Mouse (Mus musculus) neural tube, embryonic 12.5 days (tissue): Measurements from ENCODE around the gene Bcl7c. TPM values are rescaled to one million over a fixed set of nuclear protein-coding genes. Genes with fewer than 3 reads are reported as not detected.

Experiments
- ATAC-seq: fragments of 200-750 bp; cut with Nextera tagmentation; 2 replicates; pipeline ENCODE4 v1.8.0; 2017; ENCODE audit warnings: low read depth, mild to moderate bottlenecking, moderate TSS enrichment, moderate library complexity; ENCODE audit not compliant: low FRiP score
- H3K27ac ChIP-seq: fragments of 300-500 bp; sonication (generic); 2 replicates; pipeline ENCODE4 v1.5.1; 2016
- H3K27me3 ChIP-seq: fragments of 300-500 bp; sonication (generic); replicated peaks from 2 replicates; pipeline ENCODE4 v1.6.1; 2016; ENCODE audit warnings: mild to moderate bottlenecking
- H3K36me3 ChIP-seq: fragments of 300-500 bp; sonication (generic); 2 replicates; pipeline ENCODE4 v1.6.1; 2016; ENCODE audit warnings: mild to moderate bottlenecking
- H3K4me1 ChIP-seq: fragments of 300-500 bp; sonication (generic); 2 replicates; pipeline ENCODE4 v1.6.1; 2016
- H3K4me2 ChIP-seq: fragments of 300-500 bp; sonication (generic); replicated peaks from 2 replicates; pipeline ENCODE4 v1.6.1; 2016; ENCODE audit warnings: mild to moderate bottlenecking
- H3K4me3 ChIP-seq: fragments of 300-500 bp; sonication (generic); 2 replicates; pipeline ENCODE4 v1.5.1; 2016
- H3K9ac ChIP-seq: fragments of 300-500 bp; sonication (generic); 2 replicates; pipeline ENCODE4 v1.6.1; 2016; ENCODE audit warnings: mild to moderate bottlenecking
- H3K9me3 ChIP-seq: fragments of 300-500 bp; sonication (generic); 2 replicates; pipeline ENCODE4 v1.6.1; 2016; ENCODE audit warnings: mild to moderate bottlenecking
- WGBS: fragments of 180-500 bp; shearing (Covaris S2); methylation state at CpG from one replicate; pipeline ENCODE4 v1.1.7; 2016; 5-methylcytosine and 5-hydroxymethylcytosine counted together
- microRNA counts: library from miRNA; unstranded; fragments of <30 nt; microRNA quantifications from one replicate; lab custom pipeline; 2017
- microRNA-seq: library from miRNA; unstranded; fragments of <30 nt; microRNA quantifications from one replicate; pipeline ENCODE4, GENCODE M21; 2017
- polyA plus RNA-seq: library from polyadenylated mRNA; unstranded; fragments of >200 nt; fragmentation: Nextera tagmentation; extraction: Ambion mirVana; gene quantifications from 2 replicates; pipeline ENCODE4 v1.2.1, GENCODE M21; 2016

Gene Bcl7c
- polyA plus RNA-seq, 1 experiment from 2014 or later, result 71.1 TPM

- no peaks in the 10 kb centered on the region for H3K27me3 ChIP-seq
- WGBS, result 37% methylated on average over 2 of the region's 2 CpGs
- no peak for ATAC-seq
- peaks cover 24% of the 10 kb centered on the region for H3K4me1 ChIP-seq
- H3K27ac ChIP-seq, result no peak overlapping the region
- H3K9ac ChIP-seq, result no peak overlapping the region
- H3K36me3 ChIP-seq, result no peaks in the 10 kb centered on the region
- H3K9me3 ChIP-seq, result no peaks in the 10 kb centered on the region
- H3K4me2 ChIP-seq, result no peak overlapping the region
- H3K4me3 ChIP-seq, result no peak overlapping the region
These were observed 90.8 kb downstream of the Bcl7c start for GRCm38 (mm10) chr7:127617962-127618361.

- no peak overlapping the region for H3K4me2 ChIP-seq
- no peak for ATAC-seq
- H3K4me1 ChIP-seq, result peaks cover 24% of the 10 kb centered on the region
- peaks cover 10% of the 10 kb centered on the region for H3K36me3 ChIP-seq
- no peaks in the 10 kb centered on the region for H3K27me3 ChIP-seq
- no peaks in the 10 kb centered on the region for H3K9me3 ChIP-seq
- WGBS, result 93% methylated on average over 1 of the region's 1 CpGs
- H3K9ac ChIP-seq, result no peak overlapping the region
- H3K4me3 ChIP-seq, result no peak overlapping the region
- no peak overlapping the region for H3K27ac ChIP-seq
These were observed 91.9 kb downstream of the Bcl7c start for GRCm38 (mm10) chr7:127616881-127617280.

- WGBS, result 65% methylated on average over 1 of the region's 1 CpGs
- no peaks in the 10 kb centered on the region for H3K9me3 ChIP-seq
- H3K4me2 ChIP-seq, result peak overlapping the region; percentile 81
- H3K27ac ChIP-seq, result no peak overlapping the region
- H3K36me3 ChIP-seq, result peaks cover 15% of the 10 kb centered on the region
- no peak overlapping the region for H3K4me3 ChIP-seq
- H3K9ac ChIP-seq, result 0 out of 2 replicates have a peak overlapping the region, but pooled peaks have one; percentile 29
- H3K27me3 ChIP-seq, result no peaks in the 10 kb centered on the region
- no peak for ATAC-seq
- peaks cover 24% of the 10 kb centered on the region for H3K4me1 ChIP-seq
These were observed 92.4 kb downstream of the Bcl7c start for GRCm38 (mm10) chr7:127616336-127616735.

- H3K4me2 ChIP-seq, result peak within 1 kb of the TSS; percentile 81
- peak; percentile 90 for ATAC-seq
- H3K9me3 ChIP-seq, result no peaks in the 10 kb centered on the region
- peak within 1 kb of the TSS; percentile 91 for H3K4me3 ChIP-seq
- H3K27ac ChIP-seq, result peak within 1 kb of the TSS; percentile 75
- no peaks in the 10 kb centered on the region for H3K27me3 ChIP-seq
- peak within 1 kb of the TSS; percentile 99 for H3K9ac ChIP-seq
- H3K36me3 ChIP-seq, result peaks cover 27% of the 10 kb centered on the region
- H3K4me1 ChIP-seq, result peaks cover 24% of the 10 kb centered on the region
- WGBS, result under 1% methylated on average over 50 of the region's 50 CpGs
These were observed 93.6 kb downstream of the Bcl7c start, which contains the start of gene Zfp629 for GRCm38 (mm10) chr7:127614891-127615843. Gene Zfp629, minus strand, starts transcription at chr7:127615797.

- H3K4me2 ChIP-seq, result peak overlapping the region; percentile 81
- H3K36me3 ChIP-seq, result peaks cover 33% of the 10 kb centered on the region
- H3K27ac ChIP-seq, result peak overlapping the region; percentile 75
- 2% methylated on average over 19 of the region's 44 CpGs for WGBS
- H3K4me1 ChIP-seq, result peaks cover 24% of the 10 kb centered on the region
- 0 out of 2 replicates have a peak, but pooled peaks have one; percentile 11 for ATAC-seq
- H3K9ac ChIP-seq, result peak overlapping the region; percentile 99
- peak overlapping the region; percentile 91 for H3K4me3 ChIP-seq
- no peaks in the 10 kb centered on the region for H3K27me3 ChIP-seq
- H3K9me3 ChIP-seq, result no peaks in the 10 kb centered on the region
These were observed 94.2 kb downstream of the Bcl7c start for GRCm38 (mm10) chr7:127614511-127614890.

GRCm38 (mm10) chr7:127614091-127614490 is 94.6 kb downstream of the Bcl7c start:
- H3K9me3 ChIP-seq, result no peaks in the 10 kb centered on the region
- peaks cover 38% of the 10 kb centered on the region for H3K36me3 ChIP-seq
- peaks cover 24% of the 10 kb centered on the region for H3K4me1 ChIP-seq
- no peak overlapping the region for H3K27ac ChIP-seq
- WGBS, result 29% methylated on average over 8 of the region's 8 CpGs
- H3K9ac ChIP-seq, result peak overlapping the region; percentile 99
- H3K27me3 ChIP-seq, result no peaks in the 10 kb centered on the region
- peak overlapping the region; percentile 91 for H3K4me3 ChIP-seq
- H3K4me2 ChIP-seq, result peak overlapping the region; percentile 81
- no peak for ATAC-seq

GRCm38 (mm10) chr7:127613501-127613900 is 95.2 kb downstream of the Bcl7c start:
- no peaks in the 10 kb centered on the region for H3K27me3 ChIP-seq
- H3K4me3 ChIP-seq, result peak overlapping the region; percentile 9; the same call in 1 of the 2 replicates
- H3K4me2 ChIP-seq, result peak overlapping the region; percentile 81
- ATAC-seq, result no peak
- no peak overlapping the region for H3K27ac ChIP-seq
- WGBS, result 87% methylated on average over 8 of the region's 8 CpGs
- H3K4me1 ChIP-seq, result peaks cover 24% of the 10 kb centered on the region
- H3K9me3 ChIP-seq, result no peaks in the 10 kb centered on the region
- H3K9ac ChIP-seq, result peak overlapping the region; percentile 99
- peaks cover 43% of the 10 kb centered on the region for H3K36me3 ChIP-seq

GRCm38 (mm10) chr7:127611561-127611960 is 97.2 kb downstream of the Bcl7c start:
- H3K4me3 ChIP-seq, result no peak overlapping the region

More at GRCm38 (mm10) chr7:127611561-127611960, 97.2 kb downstream of the Bcl7c start:
- H3K4me1 ChIP-seq, result peaks cover 16% of the 10 kb centered on the region
- no peaks in the 10 kb centered on the region for H3K9me3 ChIP-seq
- no peak overlapping the region for H3K27ac ChIP-seq
- H3K4me2 ChIP-seq, result no peak overlapping the region
- no peaks in the 10 kb centered on the region for H3K27me3 ChIP-seq
- WGBS, result 97% methylated on average over 26 of the region's 26 CpGs
- ATAC-seq, result no peak
- H3K36me3 ChIP-seq, result peaks cover 62% of the 10 kb centered on the region
- no peak overlapping the region for H3K9ac ChIP-seq

MicroRNAs within 50 kb of the gene (microRNA counts, 519-probe panel; counts per million panel counts)
- 342 counts per million, percentile 67 among the panel's probes with 10 or more counts for microRNA mmu-miR-762 (lab: Ali Mortazavi, UCI)

Small RNA genes within 50 kb of the gene (microRNA-seq; reads per million reads assigned to microRNA genes)
- not detected for gene Mir762

Other genes with a start within 250 kb of the Bcl7c start
- gene Prr14, start 249.3 kb downstream of the Bcl7c start, polyA plus RNA-seq, result 56.1 and 63.5 TPM in 2 replicates
- gene Fbrs, start 229.7 kb downstream of the Bcl7c start, polyA plus RNA-seq, result 13.1 and 16.9 TPM in 2 replicates
- 72.9 and 79.9 TPM in 2 replicates for gene Srcap, start 196.9 kb downstream of the Bcl7c start, polyA plus RNA-seq
- gene Gm42715, start 189.3 kb downstream of the Bcl7c start, polyA plus RNA-seq, result 14.3 and 15.0 TPM in 2 replicates
- gene Tmem265, start 147.5 kb downstream of the Bcl7c start, polyA plus RNA-seq, result 4.1 and 6.1 TPM in 2 replicates
- gene Phkg2, start 135.6 kb downstream of the Bcl7c start, polyA plus RNA-seq, result 49.2 and 54.8 TPM in 2 replicates
- gene Ccdc189, start 120.3 kb downstream of the Bcl7c start, polyA plus RNA-seq, result 14.0 and 14.1 TPM in 2 replicates
- gene Rnf40, start 120.2 kb downstream of the Bcl7c start, polyA plus RNA-seq, result 54.1 and 61.2 TPM in 2 replicates
- gene Zfp629, start 93.1 kb downstream of the Bcl7c start, polyA plus RNA-seq, result 31.8 and 35.3 TPM in 2 replicates
- 5.8 TPM in 2 replicates for gene Ctf1, start 3.8 kb upstream of the Bcl7c start, polyA plus RNA-seq
- 0.22 and 0.28 TPM in 2 replicates for gene Ctf2, start 23.2 kb upstream of the Bcl7c start, polyA plus RNA-seq
- gene Fbxl19, start 35.6 kb upstream of the Bcl7c start, polyA plus RNA-seq, result 10.2 and 13.0 TPM in 2 replicates
- gene Orai3, start 60.9 kb upstream of the Bcl7c start, polyA plus RNA-seq, result 7.9 and 9.9 TPM in 2 replicates
- 20.3 and 22.5 TPM in 2 replicates for gene Setd1a, start 67.7 kb upstream of the Bcl7c start, polyA plus RNA-seq
- not detected in 2 replicates for gene Gm49388, start 76.7 kb upstream of the Bcl7c start, polyA plus RNA-seq
- 7.8 and 9.0 TPM in 2 replicates for gene Hsd3b7, start 91.7 kb upstream of the Bcl7c start, polyA plus RNA-seq
- gene Stx4a, start 115.4 kb upstream of the Bcl7c start, polyA plus RNA-seq, result 19.2 and 19.3 TPM in 2 replicates
- 19.0 and 19.2 TPM in 2 replicates for gene Stx1b, start 115.6 kb upstream of the Bcl7c start, polyA plus RNA-seq
- 18.1 and 19.5 TPM in 2 replicates for gene Zfp646, start 167.3 kb upstream of the Bcl7c start, polyA plus RNA-seq
- gene Zfp668, start 167.9 kb upstream of the Bcl7c start, polyA plus RNA-seq, result 34.7 and 38.9 TPM in 2 replicates
- 0.98 and 1.1 TPM in 2 replicates for gene Prss53, start 182.0 kb upstream of the Bcl7c start, polyA plus RNA-seq
- not detected in 2 replicates for gene Gm21974, start 186.5 kb upstream of the Bcl7c start, polyA plus RNA-seq
- gene Vkorc1, start 186.7 kb upstream of the Bcl7c start, polyA plus RNA-seq, result 55.2 and 57.5 TPM in 2 replicates
- 74.1 and 79.1 TPM in 2 replicates for gene Bckdk, start 195.1 kb upstream of the Bcl7c start, polyA plus RNA-seq
- gene Kat8, start 203.6 kb upstream of the Bcl7c start, polyA plus RNA-seq, result 50.9 and 51.0 TPM in 2 replicates
- 0.58 and 1.1 TPM in 2 replicates for gene Prss8, start 221.2 kb upstream of the Bcl7c start, polyA plus RNA-seq
- 9.2 and 12.2 TPM in 2 replicates for gene Prss36, start 237.8 kb upstream of the Bcl7c start, polyA plus RNA-seq